Mouse (Mus musculus): ENCODE measurements around the gene Klf14. TPM values are rescaled to one million over a fixed set of nuclear protein-coding genes. Genes with fewer than 3 reads are reported as not detected.

Klf14 gene
- not detected in 2 replicates for polyA plus RNA-seq (2012)

DNA sequence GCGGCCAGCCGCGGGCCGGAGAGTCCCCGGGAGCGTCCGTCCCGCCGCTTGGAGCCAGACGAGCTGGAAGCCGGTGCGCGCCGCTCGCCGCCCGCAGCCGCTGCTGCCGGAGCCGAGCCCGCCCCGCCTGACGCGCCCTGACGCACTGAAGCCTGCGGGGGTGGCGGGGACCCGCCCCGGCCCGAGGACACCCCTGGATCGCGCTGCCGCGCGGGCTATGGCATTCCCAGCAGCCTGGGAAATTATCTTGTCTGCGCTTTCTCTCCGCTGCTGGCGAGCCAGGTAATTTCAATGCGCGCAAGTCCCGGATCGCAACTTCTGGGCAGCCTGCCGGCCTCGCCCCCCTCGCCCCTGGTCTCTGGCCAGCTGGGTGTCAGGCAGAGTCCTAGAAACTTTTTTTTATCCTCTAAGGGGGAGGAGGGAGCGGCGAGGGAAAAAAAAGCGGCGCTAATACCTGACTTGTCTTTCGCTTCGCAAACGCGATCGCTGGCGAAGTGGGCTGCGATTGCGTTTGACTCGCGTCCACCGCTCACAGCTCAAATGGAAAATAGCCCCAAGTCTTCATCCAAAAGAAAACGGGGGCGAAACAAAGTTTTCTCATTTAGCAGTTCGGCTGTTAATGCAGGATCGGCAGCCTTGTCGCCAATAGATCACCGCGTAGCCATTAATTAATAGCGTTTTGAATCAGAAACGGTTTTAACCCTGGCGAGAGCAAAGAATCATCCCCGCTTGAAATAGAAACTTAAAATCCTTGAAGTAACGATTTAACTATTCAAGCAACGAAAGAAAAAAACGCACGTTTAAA lies at the start of gene Klf14:
Klf14 (minus strand) TSS at position 343 of the 805 bp plus-strand sequence.

GRCm38 (mm10) chr6:30915473-30915872 lies 43.4 kb downstream of the Klf14 start, which contains the start of gene Tsga13:
Tsga13 (minus strand) TSS chr6:30915573.

Other genes with a start within 250 kb of the Klf14 start
- 0.02 and 0.24 TPM in 2 replicates for gene Mest, start 235.5 kb downstream of the Klf14 start, polyA plus RNA-seq (2012)
- gene Copg2, start 62.3 kb downstream of the Klf14 start, polyA plus RNA-seq (2012): 14.5 and 15.4 TPM in 2 replicates
- not detected in 2 replicates for gene Tsga13, start 43.5 kb downstream of the Klf14 start, polyA plus RNA-seq (2012)